Mouse (Mus musculus): ENCODE measurements around the gene Wdr95. TPM values are rescaled to one million over a fixed set of nuclear protein-coding genes. Genes with fewer than 3 reads are reported as not detected.

Gene Wdr95
- total RNA-seq, 2 experiments from 2014 or later = not detected

DNA sequence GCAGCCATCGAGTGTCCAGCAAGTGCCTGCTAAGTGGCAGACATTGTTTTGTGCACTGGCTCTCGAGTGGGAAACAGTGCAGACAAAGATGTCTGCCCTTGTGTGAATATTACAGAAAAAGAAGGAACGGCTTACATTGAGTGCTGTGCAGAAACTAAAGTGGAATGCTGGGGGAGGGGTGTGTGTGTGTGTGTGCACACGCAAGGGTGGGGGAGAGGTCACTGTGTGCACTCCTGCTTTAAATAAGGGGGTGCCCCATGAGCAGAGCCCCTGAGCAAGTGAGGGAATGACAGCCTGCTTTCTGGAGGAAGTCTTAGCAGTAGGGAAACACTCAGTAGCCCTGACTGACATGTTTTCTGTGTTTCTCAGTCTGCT lies 121.7 kb downstream of the Wdr95 start:
- intact Hi-C loops (cut with DNase I) = no loop called here

DNA sequence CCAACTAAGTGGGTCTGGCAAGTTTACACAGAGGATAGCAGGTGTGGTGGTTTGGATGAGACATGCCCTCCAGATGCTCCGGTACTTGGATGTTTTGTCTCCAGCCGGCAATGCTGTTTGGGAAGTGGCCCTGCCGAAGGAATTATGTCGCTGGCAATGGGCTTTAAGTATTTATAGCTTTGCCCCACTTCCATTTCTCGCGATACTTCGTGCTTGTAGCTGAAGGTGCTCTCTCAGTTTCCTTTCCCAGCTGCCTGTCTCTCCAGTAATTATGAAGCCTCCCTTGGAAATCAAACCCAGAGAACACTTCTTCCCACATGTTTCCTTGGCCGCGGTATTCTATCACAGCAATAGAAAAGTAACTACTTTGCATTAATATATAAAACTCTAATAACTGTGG lies 127.2 kb downstream of the Wdr95 start:
- no peak for DNase-seq
- intact Hi-C loops (cut with DNase I) = no loop called here

More for the DNA sequence above, 121.7 kb downstream of the Wdr95 start:
- DNase-seq = no peak

GRCm38 (mm10) chr5:149658022-149658421 lies 129.5 kb downstream of the Wdr95 start:
- DNase-seq = no peak
- intact Hi-C loops (cut with DNase I) = no loop called here

- intact Hi-C loops (cut with DNase I) = no loop called here
- no peak for DNase-seq
These were observed 130.4 kb downstream of the Wdr95 start for GRCm38 (mm10) chr5:149658741-149659413.

- no peak for DNase-seq
- intact Hi-C loops (cut with DNase I) = no loop called here
These were observed 130.9 kb downstream of the Wdr95 start for GRCm38 (mm10) chr5:149659414-149659780.

DNA sequence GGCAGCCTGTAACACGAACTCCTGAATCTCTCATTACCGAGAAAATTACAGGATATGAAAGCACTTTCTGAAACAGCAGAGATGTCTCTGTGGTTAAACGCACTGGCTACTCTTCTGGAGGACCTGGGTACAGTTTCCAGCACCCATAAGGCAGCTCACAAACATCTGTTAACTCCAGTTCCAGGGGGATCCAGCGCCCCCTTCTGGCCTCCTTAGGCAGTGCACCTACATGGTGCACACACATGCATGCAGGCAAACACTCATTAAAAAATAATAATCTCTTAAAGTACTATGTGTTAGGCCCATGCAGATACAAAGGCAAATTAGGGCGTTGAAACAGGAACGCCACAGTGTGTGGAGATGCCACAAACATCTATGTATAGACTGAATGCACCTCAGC lies 132.9 kb downstream of the Wdr95 start:
- DNase-seq = no peak
- intact Hi-C loops (cut with DNase I) = no loop called here

Other genes with a start within 250 kb of the Wdr95 start
- 10 to 100 TPM; 18.3 to 22.4 TPM for gene Medag, start 116.9 kb upstream of the Wdr95 start, total RNA-seq (2021)
- not detected for gene Tex26, start 89.0 kb upstream of the Wdr95 start, total RNA-seq (2021)
- 10 to 100 TPM; 14.2 to 20.8 TPM for gene Hsph1, start 107.7 kb downstream of the Wdr95 start, total RNA-seq (2021)
- 1 to 10 TPM; 9.7 to 10.0 TPM for gene B3glct, start 149.6 kb downstream of the Wdr95 start, total RNA-seq (2021)